Mouse (Mus musculus) B cell, adult 2 months (primary cell): Measurements from ENCODE around the gene Iqcf3.

Experiments used
- DNase-seq, 2 experiments: peaks; one replicate each; pipeline ENCODE4 v3.0.0; 2022

Gene Iqcf3

DNA sequence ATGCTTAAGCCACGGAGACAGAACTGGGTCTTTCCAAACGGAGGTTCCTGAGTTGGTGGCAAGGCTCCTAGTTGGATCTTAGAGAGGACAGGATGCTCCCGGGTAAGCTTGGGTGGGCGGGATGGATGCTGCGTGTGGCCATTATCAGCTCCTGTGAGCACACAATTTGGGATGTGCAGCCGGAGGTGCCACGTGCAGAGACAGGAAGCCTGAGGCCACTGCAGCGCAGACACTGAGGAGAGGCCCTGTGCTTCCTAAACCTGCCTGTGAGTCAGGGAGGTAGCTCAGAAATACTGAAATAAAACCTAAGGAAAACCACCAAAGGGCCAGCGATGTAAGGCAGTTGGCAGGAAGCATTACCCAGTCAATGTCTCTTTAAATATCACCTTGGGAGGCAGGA is 91.7 kb downstream of the Iqcf3 start:
- DNase-seq = no peak

DNA sequence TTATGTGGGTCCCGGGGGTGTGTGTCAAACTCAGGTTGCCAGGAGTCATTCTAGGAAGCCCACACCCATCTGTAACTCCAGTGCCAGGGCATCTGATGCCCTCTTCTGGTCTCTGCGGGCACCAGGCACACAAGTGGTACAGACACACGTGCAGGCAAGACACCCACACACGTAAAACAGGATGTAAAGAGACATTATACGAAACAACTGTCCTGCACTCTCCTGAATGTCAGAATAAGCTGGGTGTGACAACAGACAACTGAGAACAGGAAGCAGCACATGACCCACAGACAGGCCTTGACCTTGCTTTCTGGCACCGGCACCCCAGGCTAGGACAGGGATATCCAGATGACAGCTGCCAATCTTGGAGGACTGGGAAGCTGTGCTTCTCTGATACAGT is 92.1 kb downstream of the Iqcf3 start:
- DNase-seq = no peak

DNA sequence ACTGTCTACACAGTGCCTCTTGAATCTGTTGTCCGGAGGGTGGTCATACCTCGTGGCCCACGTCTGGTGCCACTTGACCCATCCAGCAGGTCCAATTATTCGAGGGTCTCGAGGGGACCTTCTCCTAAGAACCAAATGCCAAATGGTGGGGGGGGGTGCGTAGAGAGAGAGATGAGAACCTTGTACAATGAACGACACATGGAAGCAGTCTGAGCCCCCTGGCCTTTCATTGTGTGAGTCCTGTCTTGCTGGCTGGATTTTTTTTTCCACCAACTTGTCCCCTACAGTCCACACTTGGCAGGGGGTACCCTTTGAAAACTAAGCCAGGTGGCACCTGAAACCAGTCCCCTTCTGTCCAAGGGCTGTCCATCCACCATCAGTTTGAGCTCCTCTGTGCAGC is 93.7 kb downstream of the Iqcf3 start:
- no peak for DNase-seq

DNA sequence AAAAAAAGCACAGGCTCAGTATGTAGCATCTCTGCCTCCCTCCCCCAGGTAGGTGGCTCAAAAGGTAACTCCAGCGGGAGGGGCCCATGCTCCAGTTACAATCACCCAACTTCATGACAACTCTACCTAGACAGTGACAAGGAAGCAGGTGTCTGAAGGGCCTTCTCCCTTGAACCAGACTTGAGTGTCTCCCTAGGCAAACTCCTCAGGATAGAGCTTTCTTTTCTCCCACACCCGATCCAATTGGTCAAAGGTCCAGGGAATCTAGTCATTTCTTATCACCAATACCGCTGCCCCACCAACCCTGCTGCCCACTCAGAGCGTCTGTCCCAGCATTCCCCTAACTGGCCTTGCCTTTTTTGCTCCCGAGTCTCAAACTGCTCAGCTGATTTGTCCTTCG is 94.7 kb downstream of the Iqcf3 start:
- no peak for DNase-seq

DNA sequence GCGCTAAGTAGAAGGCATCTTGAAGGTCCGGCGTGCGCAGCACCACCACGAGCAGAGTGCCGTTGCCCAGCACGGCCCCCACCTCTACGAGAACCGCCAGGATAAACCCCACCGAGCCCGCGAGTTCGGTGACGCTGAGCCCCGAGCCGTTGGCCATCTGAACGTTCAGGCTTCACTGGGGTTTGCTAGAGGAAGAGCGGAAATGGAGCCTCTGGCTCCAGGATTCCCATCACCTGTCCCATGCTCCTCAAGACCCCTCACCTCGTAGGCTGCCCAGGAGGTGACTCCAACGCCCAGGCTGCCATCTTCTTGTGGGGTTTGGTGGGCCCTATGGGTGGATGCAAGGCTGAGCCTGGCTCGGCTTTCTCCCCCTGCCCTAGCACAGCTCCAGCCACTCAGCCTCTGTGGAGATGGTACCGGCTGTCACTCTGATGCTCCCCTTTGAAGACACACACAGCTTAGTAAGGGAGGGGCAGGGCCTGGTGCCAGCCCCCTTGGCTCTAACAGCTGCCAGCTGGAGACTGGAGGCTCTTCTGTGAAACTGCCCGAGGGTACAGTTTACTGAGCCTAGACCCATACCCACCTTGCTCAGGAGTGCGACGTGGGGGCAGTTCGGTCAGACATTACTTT is 95.7 kb downstream of the Iqcf3 start, which contains the start of gene Gpr62:
Gene Gpr62, minus strand, starts transcription at position 368 of the 630 bp plus-strand sequence.
- DNase-seq = no peak

DNA sequence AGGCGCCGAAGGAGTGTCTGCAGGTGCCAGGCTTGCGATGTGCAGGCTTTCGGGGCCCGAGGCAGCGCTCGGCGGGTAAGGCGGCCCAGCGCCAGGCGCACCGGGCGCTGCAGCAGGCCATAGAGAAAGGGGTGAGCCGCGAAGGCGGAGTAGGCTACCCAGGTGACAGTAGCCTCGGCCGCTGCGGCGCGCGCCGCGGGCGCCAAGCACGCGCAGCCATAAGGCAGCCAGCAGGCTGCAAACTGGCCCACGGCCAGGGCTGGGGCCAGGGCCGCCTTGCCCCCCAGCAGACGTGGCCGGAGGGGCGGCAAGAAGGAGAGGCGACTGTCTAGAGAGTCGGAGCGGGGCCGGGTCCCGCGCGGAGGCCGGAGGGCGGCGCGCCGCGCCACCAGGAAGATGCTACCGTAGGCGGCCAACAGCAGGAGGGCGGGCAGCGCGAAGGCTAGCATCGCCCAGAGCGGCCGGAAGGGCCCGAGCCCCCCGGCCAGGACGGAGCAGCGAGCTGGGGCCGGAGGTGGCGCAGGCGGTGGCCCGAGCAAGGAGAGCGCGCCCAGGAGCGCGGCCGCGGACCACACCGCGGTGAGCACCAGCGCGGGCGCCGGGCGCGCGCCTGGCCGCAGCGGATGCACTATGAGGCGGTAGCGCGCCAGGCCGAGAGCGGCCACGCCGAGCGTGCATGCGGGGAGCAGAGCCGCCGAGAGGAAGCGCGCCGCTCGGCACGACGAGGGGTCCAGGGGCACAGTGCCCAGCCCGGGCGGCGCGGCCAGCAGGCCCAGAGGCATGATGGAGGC is 96.5 kb downstream of the Iqcf3 start:
- DNase-seq = peak; percentile 45 to 58

DNA sequence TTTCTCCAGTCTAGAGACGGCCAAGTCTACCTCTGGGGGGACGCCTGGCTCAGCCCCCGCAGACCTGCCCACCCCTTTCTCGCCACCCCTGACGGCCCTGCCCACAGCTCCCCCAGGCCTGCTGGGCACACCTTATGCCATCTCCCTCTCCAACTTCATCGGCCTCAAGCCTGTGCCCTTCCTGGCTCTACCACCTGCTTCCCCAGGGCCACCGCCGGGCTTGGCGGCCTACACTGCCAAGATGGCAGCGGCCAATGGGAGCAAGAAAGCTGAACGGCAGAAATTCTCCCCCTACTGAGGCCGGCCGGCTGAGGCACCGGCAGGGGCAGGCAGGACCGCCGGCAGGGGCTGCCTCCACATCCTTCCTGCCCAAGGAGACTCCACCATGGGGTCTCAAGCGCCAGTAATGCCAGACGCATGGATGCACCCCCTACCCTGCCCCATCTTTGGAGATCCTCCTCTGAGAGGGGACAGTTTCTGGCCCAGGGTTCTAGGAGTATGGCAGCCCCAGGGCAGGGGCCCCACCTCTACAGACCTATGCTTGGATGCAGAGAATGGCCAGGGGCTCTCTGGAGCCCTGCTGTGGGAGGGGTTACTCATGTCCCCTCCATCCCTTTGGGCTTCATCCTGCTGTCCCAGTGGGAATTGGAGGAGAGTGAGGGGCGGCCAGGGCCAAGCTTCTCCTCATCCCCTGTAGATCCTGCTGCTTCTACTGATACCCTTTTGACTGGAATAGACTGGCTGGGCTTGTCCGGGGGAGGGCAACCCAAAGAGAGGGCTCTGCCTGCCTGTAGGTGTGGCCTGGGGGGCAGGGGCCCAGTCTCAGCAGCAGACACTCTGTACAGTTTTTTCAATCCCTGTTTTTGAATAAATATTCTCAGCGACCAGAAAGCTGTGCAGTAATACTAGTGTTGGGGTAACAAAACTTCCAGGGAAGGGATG is 98.0 kb downstream of the Iqcf3 start:
- no peak for DNase-seq

DNA sequence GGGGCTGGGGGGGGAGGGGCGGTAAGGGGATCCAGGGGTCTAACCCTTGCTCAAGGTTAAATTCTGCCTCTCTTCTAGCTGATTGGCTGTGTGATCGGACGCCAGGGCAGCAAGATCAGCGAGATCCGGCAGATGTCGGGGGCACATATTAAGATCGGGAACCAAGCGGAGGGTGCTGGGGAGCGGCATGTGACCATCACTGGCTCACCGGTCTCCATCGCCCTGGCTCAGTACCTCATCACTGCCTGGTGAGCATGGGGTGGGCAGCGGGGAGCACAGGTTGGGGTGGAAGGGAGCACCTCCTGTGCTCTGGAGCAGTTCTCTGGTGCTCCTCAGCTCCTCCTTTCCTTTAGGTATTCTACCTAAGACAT is 99.0 kb downstream of the Iqcf3 start:
- DNase-seq = no peak

DNA sequence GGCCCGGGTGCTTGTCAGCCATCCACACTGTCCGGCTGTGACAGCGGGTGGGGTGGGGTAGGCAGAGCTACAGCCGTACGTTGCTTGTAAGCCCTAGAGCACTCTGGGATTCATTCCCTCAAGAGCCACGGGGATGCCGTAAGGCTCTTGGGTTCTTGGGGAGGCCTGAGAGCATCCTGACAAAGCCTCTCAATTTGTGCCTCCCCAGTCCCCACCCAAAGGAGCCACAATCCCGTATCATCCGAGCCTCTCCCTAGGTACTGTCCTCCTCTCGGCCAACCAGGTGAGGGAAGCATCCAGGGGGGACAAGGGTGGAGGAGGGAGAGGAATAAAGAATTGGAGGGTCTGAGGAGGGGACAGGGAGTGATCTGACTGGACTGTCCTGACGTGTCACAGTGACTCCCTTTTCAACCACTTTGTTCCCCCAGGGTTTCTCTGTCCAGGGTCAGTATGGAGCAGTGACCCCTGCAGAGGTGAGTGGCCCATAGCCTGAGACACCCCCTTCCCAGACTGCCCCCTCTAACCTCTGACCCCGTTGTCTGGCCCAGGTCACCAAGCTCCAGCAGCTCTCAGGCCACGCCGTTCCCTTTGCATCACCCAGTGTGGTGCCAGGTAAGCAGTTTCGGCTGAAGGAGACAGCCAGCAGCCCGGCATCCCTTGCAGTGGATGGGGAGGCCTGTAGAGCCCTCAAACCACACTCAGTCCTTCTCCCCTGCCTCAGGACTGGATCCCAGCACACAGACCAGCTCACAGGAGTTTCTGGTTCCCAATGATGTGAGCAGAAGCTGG is 99.6 kb downstream of the Iqcf3 start:
- no peak for DNase-seq

DNA sequence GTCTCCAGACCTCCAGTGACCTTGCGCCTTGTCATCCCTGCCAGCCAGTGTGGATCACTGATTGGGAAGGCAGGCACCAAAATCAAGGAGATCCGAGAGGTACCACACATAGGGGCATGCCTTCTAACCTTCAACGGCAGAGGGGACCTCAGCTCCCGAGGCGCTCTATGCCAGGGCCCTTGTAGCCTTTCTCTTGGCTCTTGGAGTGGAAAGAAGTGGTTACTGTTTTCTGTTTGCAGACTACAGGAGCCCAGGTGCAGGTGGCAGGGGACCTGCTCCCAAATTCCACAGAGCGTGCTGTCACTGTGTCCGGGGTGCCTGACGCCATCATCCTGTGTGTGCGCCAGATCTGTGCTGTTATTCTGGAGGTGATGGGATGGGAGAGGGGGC is 100.4 kb downstream of the Iqcf3 start:
- no peak for DNase-seq

DNA sequence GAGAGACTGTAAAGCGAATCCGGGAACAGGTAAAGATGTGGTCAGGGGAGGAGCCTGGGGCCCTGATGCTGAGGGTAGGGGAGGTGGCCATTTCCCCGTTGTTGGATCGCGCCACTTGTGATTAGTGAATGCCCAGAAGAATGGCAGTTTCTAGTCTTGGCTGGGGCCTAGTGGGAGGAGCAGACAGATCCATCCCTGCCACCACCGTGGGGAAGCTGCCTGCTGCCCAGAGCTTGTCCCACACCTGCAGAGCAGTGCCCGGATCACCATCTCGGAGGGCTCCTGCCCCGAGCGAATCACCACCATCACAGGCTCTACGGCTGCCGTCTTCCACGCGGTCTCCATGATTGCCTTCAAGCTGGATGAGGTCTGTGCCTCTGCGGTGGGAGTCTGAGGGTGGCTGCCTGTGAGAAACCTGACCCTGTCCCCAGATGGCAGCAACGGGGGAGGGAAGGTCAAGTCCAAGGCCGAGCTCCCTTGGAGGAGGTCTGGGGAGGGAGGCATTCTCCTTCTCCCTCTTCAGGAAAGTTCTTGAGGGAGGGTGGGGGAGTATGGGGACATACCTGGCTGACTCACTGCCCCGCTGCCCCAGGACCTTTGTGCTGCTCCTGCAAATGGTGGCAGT is 100.9 kb downstream of the Iqcf3 start:
- DNase-seq = no peak

DNA sequence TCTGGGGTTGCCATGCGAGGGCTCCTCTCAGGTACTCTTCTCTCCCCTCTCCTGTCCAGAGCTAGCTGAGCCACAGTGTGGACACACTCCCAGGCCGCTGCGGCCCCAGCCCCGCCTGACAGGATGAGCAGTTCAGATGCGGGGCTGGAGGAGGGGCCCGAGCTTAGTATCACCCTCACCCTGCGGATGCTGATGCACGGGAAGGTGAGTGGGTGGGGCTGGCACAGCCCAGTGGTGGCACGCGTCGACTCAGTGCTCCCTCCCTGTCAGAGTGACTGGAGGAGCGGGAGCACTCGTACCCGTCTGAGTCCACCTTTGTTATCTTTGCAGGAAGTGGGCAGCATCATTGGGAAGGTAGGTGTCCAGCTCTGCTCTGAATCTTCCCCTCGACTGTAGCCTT is 101.5 kb downstream of the Iqcf3 start:
- DNase-seq = no peak

DNA sequence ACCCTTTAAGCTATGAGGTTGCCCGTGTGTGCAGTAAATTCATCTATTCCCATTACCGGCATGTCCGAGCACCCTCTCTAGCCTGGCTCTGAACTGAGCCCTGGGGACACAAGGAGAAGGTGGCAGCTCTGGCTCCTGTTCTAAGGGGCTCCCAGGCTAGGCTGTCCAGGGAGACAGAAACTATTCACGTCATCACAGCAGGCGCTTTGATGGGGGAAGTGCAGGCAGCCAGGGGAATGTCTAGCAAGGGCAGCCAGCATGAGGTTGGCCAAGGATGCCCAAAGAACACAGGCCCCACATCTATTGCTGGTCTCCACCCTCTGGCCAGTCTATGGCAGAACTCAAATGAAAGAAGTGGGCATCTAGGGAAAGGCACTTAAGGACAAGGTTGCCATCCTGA is 103.5 kb downstream of the Iqcf3 start:
- DNase-seq = no peak

DNA sequence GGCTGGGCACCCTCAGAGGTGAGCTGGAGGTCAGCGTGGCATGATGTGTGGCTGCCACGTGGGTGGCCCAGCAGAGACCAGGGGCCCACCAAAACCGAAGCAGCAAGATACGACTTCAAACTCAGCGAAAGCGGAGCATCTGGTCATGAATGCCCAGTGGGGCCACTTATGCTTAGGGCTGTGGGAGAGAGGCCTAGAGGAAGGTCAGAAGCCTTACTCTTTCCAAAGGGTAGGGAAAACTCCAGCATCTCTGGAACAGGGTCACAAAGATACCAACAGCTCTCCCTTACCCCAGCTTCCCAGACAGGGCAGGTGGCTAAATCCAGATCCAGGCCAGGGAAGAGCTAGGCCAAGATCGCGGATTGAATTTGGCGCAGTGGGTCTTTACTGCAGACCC is 104.3 kb downstream of the Iqcf3 start:
- DNase-seq = no peak

DNA sequence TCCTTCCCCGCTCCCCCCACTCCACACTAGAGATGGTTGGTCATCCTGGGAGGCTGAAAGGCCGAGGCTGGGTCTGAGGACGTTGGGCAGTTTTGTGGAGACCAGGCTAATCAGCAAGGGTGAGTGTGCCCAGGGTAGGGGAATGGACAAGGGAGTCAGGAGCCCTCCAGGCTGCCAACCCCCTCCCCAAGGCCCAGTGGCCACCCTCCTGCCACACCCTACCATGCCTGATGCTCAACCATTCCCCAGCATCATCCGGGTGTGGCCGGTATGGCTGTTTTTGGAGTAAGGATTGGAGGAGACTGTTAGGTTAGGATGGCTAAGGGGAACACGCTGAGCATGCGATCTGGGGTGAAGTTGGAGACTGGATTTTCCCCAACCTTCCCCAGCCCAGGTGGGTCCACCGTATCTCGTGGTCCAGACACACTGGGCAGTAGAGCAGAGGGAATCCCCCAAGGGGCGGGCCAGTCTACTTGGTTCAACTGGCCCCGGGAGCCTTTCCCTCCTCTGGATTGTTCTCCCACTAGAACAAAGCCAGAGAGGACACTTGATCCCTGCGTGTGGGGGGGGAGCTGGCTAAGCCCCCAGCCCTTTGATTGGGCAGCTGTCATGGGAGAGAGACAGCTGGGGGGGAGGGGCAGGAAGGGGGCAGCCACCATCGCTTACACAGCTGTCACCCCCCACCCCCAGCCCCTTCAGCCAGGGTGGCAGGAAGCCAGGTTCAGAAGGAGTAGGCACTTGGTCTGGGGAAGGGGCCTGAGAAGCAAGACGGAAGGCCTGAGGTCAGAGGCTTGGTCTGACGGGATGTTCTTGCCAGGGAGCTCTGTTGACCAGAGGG is 104.9 kb downstream of the Iqcf3 start:
- no peak for DNase-seq

DNA sequence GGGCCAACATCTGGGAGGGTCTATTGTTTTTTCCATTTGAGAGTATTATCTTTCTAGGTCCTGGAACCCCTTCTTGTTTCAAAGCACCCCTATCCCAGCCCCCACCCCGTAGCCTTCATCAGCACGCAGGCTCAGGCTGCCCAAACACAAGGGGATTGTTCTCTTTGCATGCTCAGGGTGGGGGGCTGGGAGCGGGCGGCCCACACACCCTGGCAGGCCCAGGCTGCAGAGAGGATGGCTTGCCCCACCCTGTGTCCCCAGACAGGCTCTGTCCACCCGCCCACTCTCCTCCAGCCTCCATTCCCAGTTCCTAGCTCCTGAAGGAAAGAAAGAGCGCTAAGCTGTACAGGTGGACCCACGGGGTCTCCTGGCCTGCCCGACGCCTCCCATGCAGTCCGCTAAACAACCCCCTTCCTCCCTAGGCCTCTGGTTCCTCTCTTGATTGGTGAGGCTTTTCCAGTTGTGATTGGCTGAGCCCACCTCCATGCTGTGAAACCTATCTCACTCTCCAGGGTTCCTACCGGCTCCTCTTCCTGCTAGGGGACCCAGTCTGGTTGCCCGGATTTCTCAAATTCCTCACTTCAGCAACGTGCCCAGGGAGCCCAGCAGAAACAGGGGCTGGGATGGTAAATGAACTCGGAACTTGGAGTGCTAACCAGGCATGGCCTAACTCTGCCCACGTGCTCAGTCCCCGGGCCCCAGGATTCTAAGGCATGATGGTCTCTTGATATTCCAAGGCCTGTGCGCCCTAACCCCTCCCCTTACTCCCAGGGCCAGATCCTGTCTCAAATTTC is 106.3 kb downstream of the Iqcf3 start:
- DNase-seq = no peak

DNA sequence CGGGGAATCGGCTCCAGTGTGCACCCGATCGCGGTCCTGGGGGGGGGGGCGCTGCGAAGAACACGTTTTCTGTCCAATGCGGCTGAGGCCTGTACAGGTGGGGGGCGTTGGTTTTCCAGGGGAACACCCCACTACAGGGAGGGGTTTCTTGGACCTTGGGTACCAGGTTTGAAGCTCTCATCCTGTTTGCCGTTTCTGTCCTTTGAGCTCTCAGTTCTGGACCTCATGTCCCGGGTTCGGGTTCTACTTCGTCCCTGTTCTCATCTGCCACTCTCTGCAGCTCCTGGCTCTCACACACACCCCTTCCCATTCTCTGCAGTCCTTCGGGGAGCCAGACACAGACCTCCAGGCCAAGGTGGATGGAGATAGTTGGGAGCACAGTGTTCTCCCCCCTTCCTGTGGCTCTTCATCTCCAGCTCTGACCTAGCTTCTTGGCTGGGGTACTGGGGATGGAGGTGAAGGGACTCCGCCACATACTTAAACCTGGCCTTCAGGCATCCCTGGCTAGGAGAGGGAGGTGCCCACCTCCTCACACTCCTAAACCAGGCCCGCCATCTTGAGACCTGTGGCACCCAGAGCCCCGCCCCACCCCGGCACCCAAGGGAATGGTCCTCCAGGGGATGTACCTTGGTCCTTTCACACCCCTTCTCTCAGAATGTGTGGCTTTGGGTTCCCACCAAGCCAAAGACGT is 107.2 kb downstream of the Iqcf3 start:
- DNase-seq = no peak

DNA sequence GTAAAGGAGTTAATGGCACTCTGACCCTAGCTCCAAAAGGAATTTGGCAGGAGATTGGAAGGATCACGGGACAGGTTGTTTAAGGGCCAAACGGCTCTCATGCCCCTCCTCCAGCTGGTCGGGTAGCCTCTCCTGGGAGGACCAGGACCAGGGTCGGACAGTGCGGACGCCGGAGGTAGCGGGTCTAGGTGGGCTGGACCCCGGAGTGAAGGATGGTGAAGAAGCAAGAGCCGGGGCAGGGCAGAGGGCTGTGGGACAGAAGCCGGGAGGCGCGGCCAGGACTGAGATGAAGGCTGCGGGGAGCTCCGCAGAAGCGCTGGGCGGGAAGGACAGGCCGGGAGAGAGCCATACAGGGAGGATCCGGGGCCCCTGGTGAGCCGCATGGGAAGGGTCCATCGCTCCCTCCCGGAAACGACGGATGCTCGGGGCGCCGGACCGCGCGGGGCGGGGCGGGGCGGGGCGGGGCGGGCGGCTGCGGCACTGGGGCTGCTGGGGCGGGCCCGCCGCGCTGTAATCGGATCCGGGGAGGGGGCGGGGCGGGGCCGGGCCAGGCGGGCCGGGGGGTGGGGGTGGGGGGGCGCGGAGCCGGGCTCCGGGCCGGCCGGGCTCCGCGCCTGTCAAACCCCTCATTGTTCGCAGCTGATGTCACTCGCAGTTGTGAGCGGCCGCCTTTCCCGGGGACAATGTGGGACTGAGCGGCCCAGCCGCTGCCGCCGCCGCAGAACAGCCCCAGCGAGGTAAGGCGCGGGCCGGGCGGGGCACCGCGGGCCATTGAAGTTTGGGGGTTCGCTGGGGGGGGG is 108.0 kb downstream of the Iqcf3 start, which contains the start of gene Pcbp4:
Gene Pcbp4, plus strand, starts transcription at position 21 of the 800 bp plus-strand sequence.
- peak; percentile 33 to 46 for DNase-seq
